Mouse (Mus musculus) urinary bladder, postnatal 14 days (tissue): ENCODE data around the gene Uchl3.

Experiments used
- DNase-seq: peaks from one replicate; pipeline ENCODE4 v3.0.0; 2021; ENCODE audit warnings: low spot score

The Uchl3 gene

DNA sequence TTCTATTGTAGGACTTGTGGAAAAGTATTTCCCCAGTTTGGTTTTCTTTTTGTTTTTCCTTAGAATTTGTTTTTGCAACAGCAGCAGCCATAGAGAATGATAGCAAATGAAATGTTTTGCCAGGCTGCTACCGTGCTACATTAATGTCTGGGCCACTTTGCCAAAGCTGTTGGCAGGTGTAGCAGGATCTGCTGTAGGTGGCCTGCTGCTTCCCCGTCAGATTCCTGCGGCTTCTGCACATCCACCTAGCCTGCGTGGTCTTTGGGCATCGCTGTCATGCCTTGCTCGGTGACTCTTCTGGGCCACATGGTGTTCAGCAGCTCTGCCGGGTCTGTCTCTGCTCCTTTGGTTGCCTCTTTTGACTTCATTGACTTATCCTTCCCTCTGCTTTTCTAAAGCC lies 14.9 kb downstream of the Uchl3 start:
- no peak for DNase-seq

DNA sequence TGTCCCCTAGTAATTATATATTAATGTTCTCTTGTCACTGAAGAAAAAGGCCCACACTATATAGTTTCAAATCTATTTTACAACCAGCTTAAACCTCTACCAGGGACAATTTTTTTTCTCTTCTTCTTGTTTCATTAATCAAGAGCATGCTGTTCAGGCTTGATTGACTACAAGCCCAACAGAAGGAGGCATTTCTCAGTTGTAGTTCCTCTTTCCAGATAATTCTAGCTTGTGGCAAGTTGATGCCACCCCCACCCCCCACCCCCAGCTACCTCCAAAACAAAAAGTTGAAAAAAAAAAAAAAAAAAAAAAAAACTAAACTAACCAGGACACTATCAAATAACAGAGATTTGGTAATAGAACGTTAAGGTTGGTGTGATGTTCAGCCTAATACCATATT lies 18.5 kb downstream of the Uchl3 start:
- no peak for DNase-seq

DNA sequence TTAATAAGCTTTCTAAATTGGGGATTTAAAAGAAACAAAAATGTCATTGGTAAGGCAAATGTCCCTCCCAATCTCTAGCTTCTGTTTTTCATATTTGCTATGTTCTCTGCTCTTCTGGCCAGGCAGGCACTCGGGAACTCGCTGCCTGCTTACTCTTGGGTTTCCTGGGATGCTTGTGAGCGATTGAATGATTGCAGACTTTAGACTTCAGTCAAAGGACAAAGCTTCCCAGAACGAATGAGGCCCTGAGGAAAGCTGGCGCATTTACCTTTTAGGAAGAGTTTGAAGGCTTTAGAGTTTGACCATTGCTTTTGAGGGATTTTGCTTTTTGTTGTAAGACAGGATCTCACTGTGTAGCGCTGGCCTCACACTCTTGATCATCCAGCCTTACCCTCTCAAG lies 33.9 kb downstream of the Uchl3 start:
- no peak for DNase-seq

DNA sequence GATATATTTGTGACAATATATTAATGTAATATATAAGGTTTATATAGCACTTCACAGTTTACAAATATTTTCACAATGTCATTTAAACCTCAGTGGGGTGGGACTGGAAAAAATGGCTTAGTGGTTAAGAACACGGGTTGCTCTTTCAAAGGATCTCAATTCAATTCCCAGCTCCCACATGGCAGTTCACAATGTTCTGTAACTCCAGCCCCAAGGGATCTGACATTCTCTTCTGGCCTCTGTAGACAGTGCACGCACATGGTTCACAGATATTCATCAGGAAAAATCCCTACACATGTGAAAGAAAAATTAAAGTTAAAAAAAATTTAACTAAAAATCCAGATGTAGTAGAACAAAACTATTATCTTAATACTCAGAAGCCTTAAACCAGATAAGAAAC lies 34.6 kb downstream of the Uchl3 start:
- no peak for DNase-seq

DNA sequence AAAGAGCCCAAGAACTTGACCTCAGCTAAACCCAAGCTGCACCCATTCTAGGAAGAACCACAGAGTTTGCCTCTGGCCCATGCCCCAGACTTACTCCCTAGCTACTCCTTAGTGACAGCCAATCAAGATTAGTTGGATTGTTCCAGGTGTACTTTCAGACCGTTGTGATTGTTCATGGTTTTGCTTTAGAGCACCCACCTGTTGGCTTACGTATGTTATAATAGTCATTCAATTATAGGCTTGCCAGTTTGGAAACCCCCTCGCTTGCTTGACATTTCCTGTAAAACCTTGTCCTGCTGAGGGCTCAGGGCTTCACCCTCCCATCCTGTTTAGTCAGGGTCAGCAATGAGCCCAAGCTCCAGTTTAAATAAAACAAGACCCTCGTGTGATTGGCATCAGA lies 50.7 kb downstream of the Uchl3 start:
- DNase-seq, result no peak

DNA sequence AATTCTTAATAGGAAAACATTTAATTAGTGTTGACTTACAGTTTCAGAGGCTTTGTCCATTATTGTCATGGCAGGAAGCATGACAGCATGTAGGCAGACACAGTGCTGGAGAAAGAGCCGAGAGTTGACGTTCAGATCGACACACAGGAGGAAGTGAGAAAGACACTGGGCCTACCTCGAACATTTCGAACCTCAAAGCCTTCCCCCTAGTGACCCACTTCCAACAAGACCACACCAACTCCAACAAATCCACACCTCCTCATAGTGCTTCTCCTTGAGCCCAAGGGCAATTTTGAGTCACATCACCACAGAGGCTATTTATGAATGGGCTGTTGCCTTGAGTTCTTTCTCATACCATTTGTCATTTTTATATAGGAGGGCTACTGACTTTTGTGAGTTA lies 53.3 kb downstream of the Uchl3 start:
- no peak for DNase-seq

DNA sequence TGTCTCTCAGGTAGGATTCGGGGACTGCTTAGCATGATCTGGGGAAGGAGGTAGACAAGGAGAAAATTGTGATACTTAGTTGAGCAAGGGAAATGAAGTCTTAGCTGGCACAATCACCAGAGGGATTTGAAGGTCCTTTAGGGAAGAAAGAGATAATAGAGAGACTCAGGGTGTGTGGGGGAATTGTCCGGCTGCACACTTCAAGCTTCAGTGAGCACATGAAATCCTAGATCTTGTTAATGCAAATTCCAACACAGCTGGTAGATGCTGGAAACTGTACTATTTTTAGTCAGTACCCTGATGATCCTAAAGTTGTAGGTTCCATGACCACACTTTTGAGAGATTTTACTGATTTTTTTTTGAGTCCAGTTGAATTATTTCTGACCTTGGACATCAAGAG lies 60.6 kb downstream of the Uchl3 start:
- no peak for DNase-seq

DNA sequence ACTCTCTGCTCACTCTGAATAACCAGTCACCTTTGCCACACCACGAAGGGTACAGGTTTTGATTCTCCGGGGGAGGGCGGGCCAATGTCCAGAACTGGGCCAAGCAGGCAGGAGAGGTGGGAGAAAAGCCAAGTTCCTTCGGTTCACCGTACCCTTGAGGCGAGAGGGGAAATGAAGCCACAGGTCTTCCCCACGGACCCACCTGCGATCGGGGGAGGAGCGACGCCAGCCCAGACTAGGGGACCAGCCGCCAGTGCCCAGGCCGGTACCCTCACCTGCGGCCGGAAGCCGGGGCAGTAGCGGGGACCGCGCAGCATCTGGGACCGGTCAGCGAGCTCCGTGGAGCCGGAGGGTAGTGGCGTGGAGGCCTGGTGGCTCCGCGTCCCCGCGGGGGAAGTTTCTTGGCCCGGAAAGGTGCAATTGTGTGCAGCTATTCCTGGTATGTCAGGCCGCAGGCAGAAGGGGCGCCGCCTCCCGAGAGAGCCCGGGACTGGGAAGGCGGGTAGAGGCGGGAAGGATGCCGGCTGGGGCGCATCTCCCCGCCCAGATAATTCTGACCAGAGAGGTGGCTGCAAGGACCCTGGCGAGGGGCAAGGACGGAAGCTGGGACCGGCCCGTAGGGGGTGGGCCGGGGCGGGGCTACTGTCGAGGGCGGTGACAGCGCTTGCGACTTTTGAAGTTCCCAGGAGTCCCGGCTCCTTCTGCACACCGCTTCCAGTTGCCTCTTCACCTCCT lies 75.6 kb downstream of the Uchl3 start, which contains the start of the genes Gm9922 and Lmo7:
Gene Gm9922, minus strand, starts transcription at position 578 of the 735 bp plus-strand sequence.
Gene Lmo7, plus strand, starts transcription at position 721 of the 735 bp plus-strand sequence.
- peak; percentile 84 for DNase-seq

DNA sequence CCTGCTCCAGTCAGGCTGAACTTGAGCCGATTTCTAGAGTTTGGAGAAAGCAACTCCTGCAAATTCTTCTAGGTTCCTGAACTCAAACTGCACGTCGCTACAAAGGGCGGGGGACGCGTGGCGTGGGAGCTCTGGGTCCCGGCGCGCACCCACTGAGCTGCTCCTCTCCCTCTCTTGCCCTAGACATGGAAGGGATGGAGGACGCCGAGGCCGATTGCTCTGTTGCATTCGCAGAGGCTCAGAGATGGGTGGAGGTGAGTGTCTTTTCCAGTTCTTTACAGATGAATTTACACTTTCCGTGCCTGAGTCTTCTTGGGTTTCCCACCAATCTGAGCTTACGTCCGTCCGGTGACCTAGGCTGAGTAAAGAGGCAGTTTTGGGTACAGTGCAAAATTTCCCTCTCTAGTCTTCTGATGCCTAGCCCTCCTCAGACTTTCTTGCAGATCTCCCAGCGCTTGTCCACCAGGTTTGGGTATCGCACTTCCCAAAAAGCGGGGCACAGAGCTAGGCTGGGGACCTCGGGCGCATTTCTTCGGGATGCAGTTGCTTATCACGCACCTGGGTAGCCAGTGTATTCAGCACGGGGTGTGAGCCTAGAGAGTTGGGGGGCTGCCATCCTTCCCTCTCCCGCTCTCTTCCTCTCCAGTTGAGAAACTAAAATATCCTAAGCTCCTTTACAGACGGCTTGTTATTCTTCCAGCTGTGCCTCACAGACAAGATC lies 76.4 kb downstream of the Uchl3 start:
- DNase-seq, result no peak

DNA sequence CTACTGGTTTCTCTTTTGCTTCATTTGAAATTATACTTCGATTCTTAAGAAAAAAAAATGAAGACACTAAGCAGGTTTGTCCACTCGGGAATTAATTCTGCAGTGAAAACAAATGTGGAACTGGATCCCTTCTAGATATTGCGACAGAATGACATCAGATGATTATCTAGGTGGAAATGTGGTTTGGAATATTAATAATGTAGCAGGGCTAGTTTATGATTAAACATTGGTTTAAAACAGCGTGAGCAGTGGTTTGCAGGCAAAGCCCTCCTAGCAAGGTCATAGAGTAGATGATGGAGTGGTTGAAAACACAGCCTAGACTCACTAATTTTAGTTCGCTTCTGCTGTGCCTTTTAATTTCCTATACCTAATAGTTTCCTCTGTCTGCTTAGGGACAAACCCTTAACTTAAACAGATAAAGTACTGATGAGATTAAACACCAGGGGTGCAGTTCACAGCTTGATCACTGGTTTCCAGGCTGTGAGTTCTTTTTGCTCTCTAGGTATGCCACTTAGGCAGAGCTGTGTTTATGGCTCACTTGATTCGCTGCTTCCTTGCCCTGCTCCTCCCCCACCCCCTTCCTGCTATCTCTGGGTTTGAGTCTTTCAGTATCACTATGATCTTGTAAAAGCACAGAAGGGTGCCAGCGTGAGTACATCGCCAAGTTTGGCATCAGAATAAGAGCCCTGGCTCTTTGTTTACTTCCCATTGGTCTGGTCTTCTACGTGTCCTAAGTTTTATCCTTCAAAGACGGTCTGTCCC lies 80.0 kb downstream of the Uchl3 start:
- peak; percentile 14 for DNase-seq

DNA sequence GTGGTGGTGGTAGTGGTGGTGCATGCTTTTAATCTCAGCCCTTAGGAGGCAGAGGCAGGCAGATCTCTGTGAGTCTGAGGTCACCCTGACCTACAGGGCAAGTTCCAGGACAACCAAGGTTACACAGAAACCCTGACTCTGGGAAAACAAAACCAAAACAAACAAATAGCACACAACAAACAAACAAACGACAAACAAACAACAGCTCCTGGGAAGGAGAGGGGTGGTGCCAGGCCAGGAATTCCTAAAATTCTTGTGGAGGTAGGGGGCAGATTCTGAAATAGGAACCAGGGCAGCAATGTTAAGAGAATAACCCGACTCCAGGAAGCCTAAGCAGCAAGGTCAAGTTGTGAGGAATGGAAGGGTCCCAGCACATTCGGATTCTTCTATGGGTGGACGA lies 83.7 kb downstream of the Uchl3 start:
- no peak for DNase-seq
